Mouse (Mus musculus): Measurements from ENCODE around the gene Xpnpep2. TPM values are rescaled to one million over a fixed set of nuclear protein-coding genes. Genes with fewer than 3 reads are reported as not detected.

The Xpnpep2 gene
- polyA plus RNA-seq (2015; fragmentation: Nextera tagmentation; extraction: Ambion mirVana), result 1.3 and 1.4 TPM in 2 replicates

GRCm38 (mm10) chrX:48108394-48109315 is at the start of gene Xpnpep2:
Gene Xpnpep2 (plus strand): TSS chrX:48108725.
- Histone ChIP-seq H3K4me2 (ENCODE audit: low read depth, low read length) (no peak within 1 kb of the TSS), H3K9me3 (replicated peaks; ENCODE audit: control insufficient read depth, low read length) (no peaks in the 10 kb centered on the region), H3K27ac (ENCODE audit: low read length) (peak within 1 kb of the TSS; percentile 42; the same call in 1 of the 2 replicates), H3K9ac (ENCODE audit: low read length) (no peak within 1 kb of the TSS), H3K27me3 (ENCODE audit: control insufficient read depth, insufficient read depth, low read length) (no peaks in the 10 kb centered on the region), H3K4me3 (replicated peaks; ENCODE audit: low read length) (no peak within 1 kb of the TSS), H3K4me1 (ENCODE audit: control insufficient read depth, insufficient read depth, low read length) (0 out of 2 replicates have a peak, but pooled peaks cover 7% of the 10 kb centered on the region), H3K36me3 (ENCODE audit: control insufficient read depth, insufficient read depth, low read length) (no peaks in the 10 kb centered on the region)
- peak; percentile 71; the same call in 1 of the 2 replicates for ATAC-seq (ENCODE audit: insufficient read depth, low FRiP score)
- 37% methylated on average over 6 of the region's 6 CpGs for WGBS

- Histone ChIP-seq H3K9me3 (replicated peaks; ENCODE audit: control insufficient read depth, low read length) (no peaks in the 10 kb centered on the region), H3K36me3 (ENCODE audit: control insufficient read depth, insufficient read depth, low read length) (no peaks in the 10 kb centered on the region), H3K4me2 (ENCODE audit: low read depth, low read length) (no peak overlapping the region), H3K4me1 (ENCODE audit: control insufficient read depth, insufficient read depth, low read length) (no peaks in the 10 kb centered on the region), H3K9ac (ENCODE audit: low read length) (no peak overlapping the region), H3K27me3 (ENCODE audit: control insufficient read depth, insufficient read depth, low read length) (no peaks in the 10 kb centered on the region), H3K4me3 (replicated peaks; ENCODE audit: low read length) (no peak overlapping the region), H3K27ac (ENCODE audit: low read length) (no peak overlapping the region)
- no peak for ATAC-seq (ENCODE audit: insufficient read depth, low FRiP score)
- 70% methylated on average over 4 of the region's 4 CpGs for WGBS
These were observed 46.0 kb upstream of the Xpnpep2 start for GRCm38 (mm10) chrX:48062481-48062880.

GRCm38 (mm10) chrX:48064166-48064853 is 44.2 kb upstream of the Xpnpep2 start:
- H3K27me3 ChIP-seq (ENCODE audit: control insufficient read depth, insufficient read depth, low read length), result no peaks in the 10 kb centered on the region
- H3K27ac ChIP-seq (ENCODE audit: low read length), result no peak overlapping the region
- no peak for ATAC-seq (ENCODE audit: insufficient read depth, low FRiP score)
- no peaks in the 10 kb centered on the region for H3K36me3 ChIP-seq (ENCODE audit: control insufficient read depth, insufficient read depth, low read length)
- no peak overlapping the region for H3K4me2 ChIP-seq (ENCODE audit: low read depth, low read length)
- no peaks in the 10 kb centered on the region for H3K9me3 ChIP-seq (replicated peaks; ENCODE audit: control insufficient read depth, low read length)
- no peak overlapping the region for H3K9ac ChIP-seq (ENCODE audit: low read length)
- H3K4me1 ChIP-seq (ENCODE audit: control insufficient read depth, insufficient read depth, low read length), result no peaks in the 10 kb centered on the region
- 32% methylated on average over 5 of the region's 5 CpGs for WGBS
- no peak overlapping the region for H3K4me3 ChIP-seq (replicated peaks; ENCODE audit: low read length)

- Histone ChIP-seq H3K27me3 (ENCODE audit: control insufficient read depth, insufficient read depth, low read length) (no peaks in the 10 kb centered on the region), H3K9ac (ENCODE audit: low read length) (no peak overlapping the region), H3K27ac (ENCODE audit: low read length) (no peak overlapping the region), H3K4me1 (ENCODE audit: control insufficient read depth, insufficient read depth, low read length) (no peaks in the 10 kb centered on the region), H3K9me3 (replicated peaks; ENCODE audit: control insufficient read depth, low read length) (no peaks in the 10 kb centered on the region), H3K36me3 (ENCODE audit: control insufficient read depth, insufficient read depth, low read length) (no peaks in the 10 kb centered on the region), H3K4me2 (ENCODE audit: low read depth, low read length) (no peak overlapping the region), H3K4me3 (replicated peaks; ENCODE audit: low read length) (no peak overlapping the region)
- no peak for ATAC-seq (ENCODE audit: insufficient read depth, low FRiP score)
- 70% methylated on average over 3 of the region's 3 CpGs for WGBS
These were observed 41.6 kb upstream of the Xpnpep2 start for GRCm38 (mm10) chrX:48066891-48067290.

GRCm38 (mm10) chrX:48071961-48072360 is 36.6 kb upstream of the Xpnpep2 start:
- Histone ChIP-seq H3K9ac (ENCODE audit: low read length) (no peak overlapping the region), H3K27me3 (ENCODE audit: control insufficient read depth, insufficient read depth, low read length) (no peaks in the 10 kb centered on the region), H3K4me2 (ENCODE audit: low read depth, low read length) (no peak overlapping the region), H3K9me3 (replicated peaks; ENCODE audit: control insufficient read depth, low read length) (no peaks in the 10 kb centered on the region), H3K4me3 (replicated peaks; ENCODE audit: low read length) (no peak overlapping the region), H3K27ac (ENCODE audit: low read length) (no peak overlapping the region), H3K4me1 (ENCODE audit: control insufficient read depth, insufficient read depth, low read length) (no peaks in the 10 kb centered on the region), H3K36me3 (ENCODE audit: control insufficient read depth, insufficient read depth, low read length) (no peaks in the 10 kb centered on the region)
- WGBS, result 35% methylated on average over 3 of the region's 3 CpGs
- no peak for ATAC-seq (ENCODE audit: insufficient read depth, low FRiP score)

- WGBS, result 43% methylated on average over 5 of the region's 5 CpGs
- ATAC-seq (ENCODE audit: insufficient read depth, low FRiP score), result no peak
These were observed 36.1 kb upstream of the Xpnpep2 start for GRCm38 (mm10) chrX:48072401-48072800.

GRCm38 (mm10) chrX:48074691-48075090 is 33.8 kb upstream of the Xpnpep2 start:
- Histone ChIP-seq H3K4me2 (ENCODE audit: low read depth, low read length) (no peak overlapping the region), H3K4me3 (replicated peaks; ENCODE audit: low read length) (no peak overlapping the region), H3K4me1 (ENCODE audit: control insufficient read depth, insufficient read depth, low read length) (no peaks in the 10 kb centered on the region), H3K9ac (ENCODE audit: low read length) (no peak overlapping the region), H3K27me3 (ENCODE audit: control insufficient read depth, insufficient read depth, low read length) (no peaks in the 10 kb centered on the region), H3K27ac (ENCODE audit: low read length) (no peak overlapping the region), H3K9me3 (replicated peaks; ENCODE audit: control insufficient read depth, low read length) (no peaks in the 10 kb centered on the region), H3K36me3 (ENCODE audit: control insufficient read depth, insufficient read depth, low read length) (no peaks in the 10 kb centered on the region)
- 85% methylated on average over 3 of the region's 3 CpGs for WGBS
- no peak for ATAC-seq (ENCODE audit: insufficient read depth, low FRiP score)

More at GRCm38 (mm10) chrX:48072401-48072800, 36.1 kb upstream of the Xpnpep2 start:
- no peaks in the 10 kb centered on the region for H3K9me3 ChIP-seq (replicated peaks; ENCODE audit: control insufficient read depth, low read length)
- H3K4me1 ChIP-seq (ENCODE audit: control insufficient read depth, insufficient read depth, low read length), result no peaks in the 10 kb centered on the region
- no peaks in the 10 kb centered on the region for H3K36me3 ChIP-seq (ENCODE audit: control insufficient read depth, insufficient read depth, low read length)
- no peak overlapping the region for H3K27ac ChIP-seq (ENCODE audit: low read length)
- H3K27me3 ChIP-seq (ENCODE audit: control insufficient read depth, insufficient read depth, low read length), result no peaks in the 10 kb centered on the region
- H3K4me2 ChIP-seq (ENCODE audit: low read depth, low read length), result no peak overlapping the region
- H3K9ac ChIP-seq (ENCODE audit: low read length), result no peak overlapping the region
- H3K4me3 ChIP-seq (replicated peaks; ENCODE audit: low read length), result no peak overlapping the region

- no peak for ATAC-seq (ENCODE audit: insufficient read depth, low FRiP score)
- H3K4me3 ChIP-seq (replicated peaks; ENCODE audit: low read length), result no peak overlapping the region
- no peak overlapping the region for H3K4me2 ChIP-seq (ENCODE audit: low read depth, low read length)
- H3K4me1 ChIP-seq (ENCODE audit: control insufficient read depth, insufficient read depth, low read length), result no peaks in the 10 kb centered on the region
- H3K27ac ChIP-seq (ENCODE audit: low read length), result no peak overlapping the region
- no peaks in the 10 kb centered on the region for H3K27me3 ChIP-seq (ENCODE audit: control insufficient read depth, insufficient read depth, low read length)
- H3K9ac ChIP-seq (ENCODE audit: low read length), result no peak overlapping the region
- 74% methylated on average over 4 of the region's 4 CpGs for WGBS
- H3K36me3 ChIP-seq (ENCODE audit: control insufficient read depth, insufficient read depth, low read length), result no peaks in the 10 kb centered on the region
- no peaks in the 10 kb centered on the region for H3K9me3 ChIP-seq (replicated peaks; ENCODE audit: control insufficient read depth, low read length)
These were observed 31.6 kb upstream of the Xpnpep2 start for GRCm38 (mm10) chrX:48076806-48077425.

GRCm38 (mm10) chrX:48082364-48082763 is 26.2 kb upstream of the Xpnpep2 start:
- Histone ChIP-seq H3K36me3 (ENCODE audit: control insufficient read depth, insufficient read depth, low read length) (no peaks in the 10 kb centered on the region), H3K27me3 (ENCODE audit: control insufficient read depth, insufficient read depth, low read length) (no peaks in the 10 kb centered on the region), H3K9me3 (replicated peaks; ENCODE audit: control insufficient read depth, low read length) (no peaks in the 10 kb centered on the region), H3K4me1 (ENCODE audit: control insufficient read depth, insufficient read depth, low read length) (no peaks in the 10 kb centered on the region), H3K4me2 (ENCODE audit: low read depth, low read length) (no peak overlapping the region), H3K4me3 (replicated peaks; ENCODE audit: low read length) (no peak overlapping the region), H3K9ac (ENCODE audit: low read length) (no peak overlapping the region), H3K27ac (ENCODE audit: low read length) (no peak overlapping the region)
- ATAC-seq (ENCODE audit: insufficient read depth, low FRiP score), result no peak
- 69% methylated on average over 5 of the region's 5 CpGs for WGBS
